Mouse (Mus musculus): ENCODE results near the gene Rbfox2. TPM values are rescaled to one million over a fixed set of nuclear protein-coding genes. Genes with fewer than 3 reads are reported as not detected.
"Not testable (repeated sequence)": the region's sequence is repeated elsewhere in the genome, so short reads cannot be mapped to it uniquely, and the experiment has no call there.

Rbfox2 gene
- total RNA-seq, 2 experiments from 2014 or later, result 48.2 to 78.6 TPM

DNA sequence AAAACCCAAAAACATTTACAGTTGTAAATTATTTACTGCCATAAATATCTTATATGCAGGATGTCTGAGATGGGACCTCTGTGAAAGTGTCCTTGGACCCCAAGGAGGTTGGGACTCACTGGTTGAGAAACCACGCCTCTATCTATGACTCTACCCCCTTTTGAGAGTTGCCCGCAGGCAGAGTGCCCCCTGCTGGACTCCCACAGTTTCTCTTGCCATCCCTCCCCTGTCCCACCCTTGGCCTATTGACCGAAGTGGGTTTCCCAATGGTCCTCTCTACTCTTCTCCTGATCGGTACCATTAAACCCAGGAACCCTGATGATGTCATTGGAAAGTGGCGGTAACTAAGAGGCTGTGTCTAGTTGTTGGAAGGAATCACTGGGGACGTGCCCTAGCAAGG, 35.2 kb upstream of the Rbfox2 start:
- intact Hi-C loops (cut with DNase I), result loop anchor here (2.0 kb wide), 1 partner anchor 17 kb away; no protein-coding TSS in a partner anchor
- TF ChIP-seq CTCF (IDR thresholded peaks at IDR 0.05), result peak; percentile 47
- H3K4me3 ChIP-seq, result no peak overlapping the region
- no peak overlapping the region for H3K27ac ChIP-seq
- DNase-seq, result no peak

DNA sequence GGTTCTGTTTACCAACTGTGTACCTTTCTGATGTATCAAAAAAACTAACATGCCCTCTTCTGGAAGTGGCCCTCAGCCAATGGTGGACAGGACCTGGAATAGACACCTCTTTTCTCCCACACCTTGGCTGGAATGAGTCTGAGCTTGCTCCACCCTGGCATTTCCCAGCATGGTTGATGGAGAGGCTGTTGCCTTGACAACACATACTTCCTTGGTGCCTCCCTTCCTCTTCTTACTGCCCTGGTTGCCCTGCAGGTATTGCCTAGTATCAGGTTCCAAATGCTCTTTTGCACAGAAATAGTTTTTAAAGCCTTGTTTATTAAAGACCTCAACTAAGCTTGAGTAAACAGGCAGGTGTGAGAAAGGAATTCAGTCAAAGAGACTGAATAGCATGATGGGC, 33.8 kb upstream of the Rbfox2 start:
- no peak for TF ChIP-seq CTCF (IDR thresholded peaks at IDR 0.05)
- H3K4me3 ChIP-seq, result no peak overlapping the region
- H3K27ac ChIP-seq, result no peak overlapping the region
- DNase-seq, result no peak
- intact Hi-C loops (cut with DNase I), result no loop called here

DNA sequence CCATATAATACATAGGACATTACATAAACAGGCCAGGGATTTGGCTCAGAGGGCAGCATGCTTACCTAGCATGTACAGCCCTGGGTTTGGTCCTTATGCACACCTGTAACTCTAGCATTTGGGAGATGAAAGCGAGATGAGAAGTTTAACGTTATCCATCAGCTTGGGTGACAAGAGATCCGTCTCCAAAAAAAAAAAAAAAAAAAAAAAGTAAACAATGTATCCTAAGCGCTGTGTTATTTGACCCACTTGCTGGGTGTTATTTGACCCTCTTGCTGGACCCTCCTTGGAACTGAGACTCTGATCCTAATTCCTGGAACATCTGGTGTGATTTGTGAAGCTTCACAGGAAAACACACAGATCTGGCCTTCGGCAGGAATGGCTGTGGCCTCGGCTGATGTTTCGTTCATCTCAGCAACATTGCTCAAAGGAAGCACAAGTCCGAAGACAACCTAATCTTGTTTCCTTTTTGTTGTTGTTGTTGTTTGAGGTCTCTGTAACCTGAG, 32.2 kb upstream of the Rbfox2 start:
- DNase-seq, result no peak
- no peak for TF ChIP-seq CTCF (IDR thresholded peaks at IDR 0.05)
- no peak overlapping the region for H3K4me3 ChIP-seq
- intact Hi-C loops (cut with DNase I), result loop anchor here (5.0 kb wide), 1 partner anchor 82 kb away; no protein-coding TSS in a partner anchor
- no peak overlapping the region for H3K27ac ChIP-seq

DNA sequence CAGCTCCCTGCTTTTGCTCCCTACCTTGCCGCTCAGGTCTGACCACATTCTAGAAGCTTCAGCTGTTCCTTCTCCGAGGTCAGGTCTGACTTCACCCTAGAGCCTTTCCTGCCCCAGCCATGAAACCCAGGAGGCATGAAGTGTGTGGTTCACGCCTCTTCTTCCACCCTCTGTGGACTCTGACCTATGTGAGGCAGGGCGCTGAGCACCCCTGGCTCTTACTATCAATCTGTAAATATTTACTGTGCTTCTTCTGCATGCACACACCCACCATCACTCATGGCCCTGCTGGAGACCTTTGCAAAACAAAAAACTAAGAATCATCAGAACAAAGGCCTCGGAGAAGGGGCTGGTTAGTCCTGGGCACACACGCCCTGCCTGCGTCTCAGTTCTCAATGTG, 31.6 kb upstream of the Rbfox2 start:
- no peak for DNase-seq
- Histone ChIP-seq H3K27ac (no peak overlapping the region), H3K4me3 (no peak overlapping the region)
- intact Hi-C loops (cut with DNase I), result loop anchor here (5.0 kb wide), 1 partner anchor 81 kb away; no protein-coding TSS in a partner anchor
- TF ChIP-seq CTCF (IDR thresholded peaks at IDR 0.05), result no peak

DNA sequence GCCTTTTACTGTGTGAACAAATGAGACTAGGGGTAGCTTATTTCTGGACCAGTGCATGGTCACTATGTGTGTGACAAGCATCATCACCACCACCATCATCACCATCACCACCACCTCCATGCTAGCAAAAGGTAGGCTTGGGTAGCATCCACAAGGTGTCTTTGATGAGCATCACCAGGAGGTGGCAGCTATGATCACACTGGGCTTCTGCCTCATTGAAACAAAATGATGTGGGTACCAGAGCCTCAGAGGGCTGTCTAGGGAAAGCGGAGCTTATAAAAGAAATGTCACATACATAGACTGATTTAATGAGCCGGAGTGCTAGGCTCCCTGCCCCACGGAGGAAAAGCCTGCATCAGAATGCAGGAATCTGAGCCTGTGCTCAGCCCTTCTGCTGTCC, 31.1 kb upstream of the Rbfox2 start:
- TF ChIP-seq CTCF (IDR thresholded peaks at IDR 0.05), result no peak
- Histone ChIP-seq H3K27ac (no peak overlapping the region), H3K4me3 (no peak overlapping the region)
- intact Hi-C loops (cut with DNase I), result loop anchor here (5.0 kb wide), 1 partner anchor 81 kb away; no protein-coding TSS in a partner anchor
- no peak for DNase-seq

DNA sequence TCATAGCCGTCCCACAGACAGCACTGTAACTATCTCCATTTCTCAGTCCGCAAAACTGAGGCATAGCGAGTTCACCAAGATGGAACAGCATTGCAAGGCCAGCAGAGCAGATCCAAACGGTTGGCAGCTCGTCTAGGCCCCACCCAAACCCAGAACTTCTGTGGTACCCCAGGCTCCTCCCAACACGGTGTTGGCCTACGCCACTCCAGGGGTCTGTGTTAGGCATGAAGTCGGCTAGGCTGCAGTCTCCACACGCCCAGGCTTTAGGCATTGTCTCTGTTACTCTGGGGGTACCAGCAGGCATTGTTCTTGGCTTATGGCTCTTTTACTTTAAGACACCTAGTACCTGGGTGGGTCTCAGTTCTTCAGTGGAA, 30.2 kb upstream of the Rbfox2 start:
- intact Hi-C loops (cut with DNase I), result loop anchor here (1.0 to 5.0 kb wide), 2 partner anchors 80 to 112 kb away; no protein-coding TSS in a partner anchor
- TF ChIP-seq CTCF (IDR thresholded peaks at IDR 0.05), result no peak
- Histone ChIP-seq H3K27ac (peak overlapping the region; percentile 89), H3K4me3 (peak overlapping the region; percentile 65)
- peak; percentile 40 for DNase-seq

DNA sequence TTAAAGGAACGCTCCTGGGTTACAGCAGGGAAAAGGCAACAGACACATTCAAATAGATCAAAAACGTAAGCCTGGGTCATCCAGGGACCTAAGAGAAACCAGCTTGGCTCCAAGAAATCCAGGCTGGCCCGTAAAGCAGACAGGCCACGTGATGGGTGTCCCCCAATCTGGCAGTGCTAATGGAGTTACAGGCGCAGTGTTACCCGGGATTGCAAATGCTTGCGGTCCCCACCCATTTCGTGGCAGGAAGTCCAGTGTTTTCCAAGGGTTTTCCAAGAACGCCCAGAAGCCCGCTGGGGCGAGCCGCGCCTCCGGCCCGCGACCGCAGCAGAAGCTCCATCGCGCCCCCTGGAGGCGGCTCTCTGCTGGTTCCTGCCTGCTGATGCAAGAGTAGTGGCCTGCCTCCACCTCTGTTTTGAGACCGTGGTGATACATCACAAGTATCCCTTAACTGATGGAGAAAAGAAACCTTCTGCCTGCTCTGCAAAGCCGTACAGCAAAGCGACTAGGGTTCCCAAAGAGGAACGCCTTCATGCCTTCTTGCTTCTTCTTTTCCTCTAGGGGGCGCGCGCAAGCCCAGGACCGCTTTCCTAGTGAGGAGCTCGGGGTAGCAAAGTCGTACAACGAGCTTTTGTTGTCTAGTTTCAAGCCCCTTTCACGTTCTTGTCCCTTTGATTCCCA, 29.6 kb upstream of the Rbfox2 start:
- no peak for TF ChIP-seq CTCF (IDR thresholded peaks at IDR 0.05)
- Histone ChIP-seq H3K27ac (peak overlapping the region; percentile 89), H3K4me3 (peak overlapping the region; percentile 65)
- DNase-seq, result peak; percentile 95
- intact Hi-C loops (cut with DNase I), result loop anchor here (1.0 to 5.0 kb wide), 2 partner anchors 79 to 111 kb away; no protein-coding TSS in a partner anchor

DNA sequence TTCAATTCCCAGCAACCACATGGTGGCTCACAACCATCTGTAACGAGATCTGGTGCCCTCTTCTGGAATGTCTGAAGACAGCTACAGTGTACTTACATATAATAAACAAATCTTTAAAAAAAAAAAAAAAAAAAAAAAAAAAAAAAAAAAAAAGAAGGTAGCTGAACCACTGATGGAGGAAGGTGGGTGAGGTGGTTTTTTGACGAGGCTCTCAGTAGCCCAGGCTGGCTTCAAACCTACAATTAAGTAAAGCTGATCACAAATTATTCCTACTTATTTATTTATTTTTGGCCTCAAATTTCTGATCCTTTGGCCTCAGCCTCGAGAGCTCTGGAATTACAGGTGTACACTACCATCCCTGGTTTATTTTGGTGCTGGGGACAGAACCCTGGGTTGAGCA, 28.4 kb upstream of the Rbfox2 start:
- H3K27ac ChIP-seq, result peak overlapping the region; percentile 89

DNA sequence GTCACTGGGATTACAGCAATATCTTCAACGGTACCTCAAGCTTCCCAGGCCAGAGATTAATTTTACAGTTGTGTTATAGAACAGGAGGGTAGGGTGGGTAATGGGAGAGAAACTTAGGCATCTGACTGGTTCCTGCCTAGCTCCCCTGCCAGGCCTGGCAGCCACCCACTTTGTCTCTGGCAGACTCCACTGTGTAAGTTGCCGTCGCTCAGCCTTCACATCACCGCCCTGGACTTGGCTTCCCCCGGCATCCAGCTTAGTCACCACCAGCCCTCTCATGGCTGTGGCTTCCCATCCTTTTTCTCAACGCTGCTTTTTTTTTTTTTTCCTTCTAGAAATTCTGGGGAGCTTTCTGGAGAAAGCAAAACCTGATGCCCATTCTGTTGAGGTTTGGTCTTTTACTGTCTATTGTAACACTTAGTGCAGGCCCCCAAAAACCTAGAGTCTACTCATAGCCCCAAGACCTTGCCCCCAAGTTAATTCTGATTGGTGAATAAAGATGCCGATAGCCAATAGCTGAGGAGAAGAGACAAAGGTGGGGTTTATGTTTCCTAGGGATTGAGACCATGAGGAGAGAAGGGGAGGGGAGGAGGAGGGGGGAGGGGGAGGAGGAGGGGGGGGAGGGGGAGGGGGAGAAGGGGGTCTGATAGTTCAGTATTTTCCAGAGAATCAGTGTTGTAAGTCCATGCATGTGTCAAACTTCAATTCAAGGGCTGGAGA, 25.6 kb upstream of the Rbfox2 start:
- no peak overlapping the region for H3K27ac ChIP-seq
- no peak for TF ChIP-seq CTCF (IDR thresholded peaks at IDR 0.05)
- intact Hi-C loops (cut with DNase I), result no loop called here
- DNase-seq, result peak; percentile 59
- H3K4me3 ChIP-seq, result no peak overlapping the region

More for the DNA sequence above, 28.4 kb upstream of the Rbfox2 start:
- intact Hi-C loops (cut with DNase I), result loop anchor here (5.0 kb wide), 1 partner anchor 78 kb away; no protein-coding TSS in a partner anchor
- H3K4me3 ChIP-seq, DNase-seq: not testable (repeated sequence)

DNA sequence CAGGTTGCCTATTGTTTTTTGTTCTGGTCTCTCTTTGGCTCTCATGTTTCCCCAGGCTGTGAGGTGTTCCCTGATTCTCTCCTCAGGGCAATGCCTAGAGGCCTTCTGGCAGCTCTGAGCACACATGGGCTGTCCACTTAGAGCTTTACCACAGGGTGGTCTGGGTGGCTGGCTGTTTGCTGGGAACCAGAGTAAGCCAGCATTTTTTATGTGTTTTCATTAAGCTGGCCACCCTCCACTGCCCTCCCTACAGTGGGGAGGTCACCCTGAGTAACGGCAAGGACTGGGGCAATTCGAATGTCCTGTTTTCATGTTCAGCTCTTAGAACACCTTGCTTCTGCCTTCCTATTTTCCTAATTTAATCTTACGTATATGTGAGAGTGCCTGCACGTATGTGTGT, 24.6 kb upstream of the Rbfox2 start:
- TF ChIP-seq CTCF (IDR thresholded peaks at IDR 0.05), result no peak
- no peak for DNase-seq
- no peak overlapping the region for H3K4me3 ChIP-seq
- intact Hi-C loops (cut with DNase I), result no loop called here
- no peak overlapping the region for H3K27ac ChIP-seq

DNA sequence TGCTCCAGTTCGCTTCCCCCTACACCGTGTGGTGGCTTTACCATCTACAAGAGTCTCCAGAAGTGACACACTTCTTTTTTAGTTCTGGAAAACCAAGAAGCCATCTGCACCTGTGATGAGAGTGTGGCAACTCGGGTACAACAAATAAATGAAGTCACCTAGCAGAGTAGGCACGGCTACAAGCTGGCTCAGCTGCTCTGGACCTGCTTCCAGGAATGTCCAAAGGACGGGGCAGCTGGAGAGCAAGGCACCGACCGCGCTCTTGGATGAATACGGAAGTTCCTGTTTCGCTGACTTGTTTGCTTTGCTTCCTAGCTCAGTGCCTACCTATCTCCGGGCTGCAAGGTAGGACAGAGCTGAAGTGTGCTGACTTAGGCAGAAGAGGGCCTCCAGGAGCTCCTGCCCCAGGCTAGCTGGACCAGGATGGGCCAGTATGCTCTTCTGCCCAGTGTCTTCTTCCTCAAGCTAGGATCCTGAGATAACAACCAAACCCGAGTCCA, 22.9 kb upstream of the Rbfox2 start:
- no peak overlapping the region for H3K27ac ChIP-seq
- DNase-seq, result no peak
- no peak for TF ChIP-seq CTCF (IDR thresholded peaks at IDR 0.05)
- intact Hi-C loops (cut with DNase I), result no loop called here
- H3K4me3 ChIP-seq, result 0 out of 2 replicates have a peak overlapping the region, but pooled peaks have one; percentile 1

DNA sequence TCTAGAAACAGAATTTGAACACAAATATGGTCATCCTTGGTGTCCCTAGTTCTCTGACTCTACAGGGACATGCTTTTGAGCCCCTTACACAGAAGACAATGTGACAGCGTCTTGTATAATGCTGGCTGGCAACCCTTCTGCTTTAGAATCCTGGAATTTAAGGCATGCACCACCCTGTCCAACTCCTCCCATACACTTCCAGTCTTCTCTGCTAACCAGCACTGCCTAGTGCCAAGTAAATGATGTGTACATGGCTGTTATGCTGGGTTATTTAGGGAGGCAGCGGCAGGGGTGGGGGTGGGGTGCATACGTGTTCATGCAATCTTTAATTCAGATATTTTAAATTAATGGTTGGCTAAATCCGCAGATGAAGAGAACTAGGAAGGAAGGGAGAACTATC, 19.6 kb upstream of the Rbfox2 start:
- Histone ChIP-seq H3K27ac (no peak overlapping the region), H3K4me3 (no peak overlapping the region)
- intact Hi-C loops (cut with DNase I), result no loop called here
- DNase-seq, result no peak
- TF ChIP-seq CTCF (IDR thresholded peaks at IDR 0.05), result no peak

DNA sequence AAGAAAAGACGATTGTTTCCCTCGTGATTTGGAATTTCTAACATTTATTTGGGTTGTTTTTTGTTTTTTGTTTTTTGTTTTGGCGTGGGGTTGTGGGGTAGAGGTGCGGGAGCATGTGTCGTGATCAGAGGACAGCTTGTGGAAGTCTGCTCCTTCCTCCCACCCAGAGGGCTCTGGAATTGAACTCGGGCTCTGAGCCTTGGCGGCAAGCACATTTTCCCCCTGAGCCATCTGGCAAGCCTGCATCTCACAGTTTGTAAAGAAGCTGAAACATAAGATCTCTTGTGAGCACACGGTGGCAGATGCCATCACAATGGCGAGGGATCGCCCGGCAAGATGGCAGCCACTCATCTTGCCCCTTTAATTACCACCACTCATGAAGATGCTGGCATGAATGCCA, 17.6 kb upstream of the Rbfox2 start:
- Histone ChIP-seq H3K27ac (no peak overlapping the region), H3K4me3 (no peak overlapping the region)
- TF ChIP-seq CTCF (IDR thresholded peaks at IDR 0.05), result no peak
- intact Hi-C loops (cut with DNase I), result no loop called here
- no peak for DNase-seq

Measured in gastrocnemius, adult 2 months (tissue).